Mouse (Mus musculus) lung, postnatal 0 days (tissue): ENCODE data around the gene Hist1h3h.

Source experiments
- CTCF ChIP-seq: IDR thresholded peaks from 2 replicates; pipeline ENCODE4 v1.5.1; 2016; ENCODE audit warnings: antibody characterized with exemption, mild to moderate bottlenecking
- EP300 ChIP-seq: IDR thresholded peaks from 2 replicates; pipeline ENCODE4 v1.6.1; 2016; ENCODE audit warnings: antibody characterized with exemption, mild to moderate bottlenecking, control low read depth

GRCm38 (mm10) chr13:21714725-21715124, 2.7 kb upstream of the Hist1h3h start:
- TF ChIP-seq CTCF: peak; percentile 91
- TF ChIP-seq EP300: no peak; the same call in 1 of the 2 replicates
